Mouse (Mus musculus): ENCODE measurements around the gene Trim32. TPM values are rescaled to one million over a fixed set of nuclear protein-coding genes. Genes with fewer than 3 reads are reported as not detected.

Trim32 gene
- polyA plus RNA-seq (2014; fragmentation: Nextera tagmentation; extraction: Ambion mirVana): 31.0 and 56.2 TPM in 2 replicates

DNA sequence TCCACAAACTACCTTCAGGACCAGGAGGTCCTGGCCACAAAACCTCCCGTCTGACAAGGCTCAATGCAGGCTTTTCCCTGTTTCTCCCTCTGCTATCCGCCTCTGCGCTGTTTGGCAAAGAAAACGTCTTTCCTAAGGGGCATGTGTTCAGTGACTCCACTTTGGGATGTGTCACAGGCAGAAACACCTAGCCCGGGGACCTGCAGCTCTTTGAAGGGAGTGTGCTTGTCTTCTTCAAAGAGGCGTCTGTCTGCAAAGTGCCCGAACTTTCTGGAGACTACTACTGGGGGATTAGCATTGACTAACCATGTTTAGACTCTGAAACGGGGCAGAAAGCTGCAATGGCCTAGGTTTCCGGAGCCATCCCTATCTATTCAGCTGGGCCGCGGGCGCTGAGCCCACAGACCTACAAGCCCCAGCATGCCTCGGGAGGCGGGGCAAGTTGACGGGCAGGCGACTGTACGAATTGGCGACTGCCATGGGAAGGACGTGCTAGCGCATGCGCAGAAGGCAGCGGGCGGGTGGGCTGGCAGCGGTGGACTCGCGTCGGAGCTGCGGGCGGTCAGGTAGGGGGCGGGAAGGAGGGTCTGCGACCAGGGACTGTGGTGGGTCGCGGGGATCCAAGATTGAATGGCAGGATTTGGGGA, at the start of gene Trim32:
TSS of gene Trim32 (plus strand) at position 483 of the 647 bp plus-strand sequence.
- Histone ChIP-seq H3K4me3 (ENCODE audit: low read length) (peak within 1 kb of the TSS; percentile 53), H3K27ac (ENCODE audit: low read depth, low read length) (no peak within 1 kb of the TSS), H3K9ac (ENCODE audit: low read depth, low read length) (peak within 1 kb of the TSS; percentile 50), H3K4me1 (ENCODE audit: control insufficient read depth, insufficient read depth, low read length) (peaks cover 10% of the 10 kb centered on the region), H3K27me3 (ENCODE audit: control insufficient read depth, insufficient read depth, low read length) (no peaks in the 10 kb centered on the region), H3K4me2 (replicated peaks; ENCODE audit: low read depth, low read length) (peak within 1 kb of the TSS; percentile 64), H3K9me3 (ENCODE audit: control insufficient read depth, low read length) (no peaks in the 10 kb centered on the region), H3K36me3 (ENCODE audit: control insufficient read depth, insufficient read depth, low read length) (no peaks in the 10 kb centered on the region)
- 3% methylated on average over 33 of the region's 33 CpGs for WGBS
- ATAC-seq (ENCODE audit: low FRiP score, low TSS enrichment): peak; percentile 98

DNA sequence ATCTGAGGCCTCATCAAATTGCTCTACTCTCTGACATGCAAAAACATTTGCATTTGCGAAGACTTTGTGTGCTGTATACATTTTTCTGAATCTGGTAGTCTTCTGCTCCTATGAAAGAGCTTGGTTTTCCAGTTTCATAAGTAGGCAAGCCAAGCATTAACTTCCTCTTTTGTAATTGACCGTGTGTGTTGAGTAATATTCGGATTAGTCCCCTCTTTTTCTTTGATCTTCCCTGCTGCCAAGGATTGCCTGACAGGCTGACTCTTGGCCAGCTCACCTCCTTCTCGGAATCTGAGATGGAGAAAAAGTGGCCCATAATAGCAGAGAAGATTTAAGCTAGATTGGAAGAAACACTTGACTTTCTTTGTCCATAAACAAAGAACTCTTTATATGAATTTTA, 39.3 kb upstream of the Trim32 start:
- Histone ChIP-seq H3K4me1 (ENCODE audit: control insufficient read depth, insufficient read depth, low read length) (no peaks in the 10 kb centered on the region), H3K9me3 (ENCODE audit: control insufficient read depth, low read length) (no peaks in the 10 kb centered on the region), H3K4me3 (ENCODE audit: low read length) (no peak overlapping the region), H3K27ac (ENCODE audit: low read depth, low read length) (no peak overlapping the region), H3K36me3 (ENCODE audit: control insufficient read depth, insufficient read depth, low read length) (no peaks in the 10 kb centered on the region), H3K27me3 (ENCODE audit: control insufficient read depth, insufficient read depth, low read length) (no peaks in the 10 kb centered on the region), H3K4me2 (replicated peaks; ENCODE audit: low read depth, low read length) (no peak overlapping the region), H3K9ac (ENCODE audit: low read depth, low read length) (no peak overlapping the region)
- ATAC-seq (ENCODE audit: low FRiP score, low TSS enrichment): no peak
- 76% methylated on average over 4 of the region's 4 CpGs for WGBS

DNA sequence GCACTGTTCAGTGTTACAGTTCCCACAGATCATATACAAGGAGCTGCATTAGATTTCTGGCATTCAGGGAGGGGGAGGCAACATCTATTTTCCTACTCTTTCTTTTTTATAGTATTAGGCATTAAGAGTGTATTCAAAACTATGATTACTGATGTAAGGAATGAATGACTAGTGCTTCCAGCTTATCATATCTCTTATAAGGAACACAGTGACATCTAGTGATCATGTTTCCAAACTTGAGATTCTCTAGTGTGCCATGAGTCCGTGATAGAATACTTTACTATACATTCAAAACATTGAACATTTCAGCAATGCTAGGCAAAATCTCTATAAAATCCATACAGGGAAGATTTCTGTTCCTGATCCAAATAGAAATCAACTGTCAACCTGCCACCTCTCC, 24.5 kb upstream of the Trim32 start:
- no peaks in the 10 kb centered on the region for H3K4me1 ChIP-seq (ENCODE audit: control insufficient read depth, insufficient read depth, low read length)
- H3K4me3 ChIP-seq (ENCODE audit: low read length): no peak overlapping the region
- no peak overlapping the region for H3K27ac ChIP-seq (ENCODE audit: low read depth, low read length)
- H3K27me3 ChIP-seq (ENCODE audit: control insufficient read depth, insufficient read depth, low read length): no peaks in the 10 kb centered on the region
- 64% methylated on average over 1 of the region's 1 CpGs for WGBS
- no peaks in the 10 kb centered on the region for H3K36me3 ChIP-seq (ENCODE audit: control insufficient read depth, insufficient read depth, low read length)
- H3K9me3 ChIP-seq (ENCODE audit: control insufficient read depth, low read length): no peaks in the 10 kb centered on the region
- H3K9ac ChIP-seq (ENCODE audit: low read depth, low read length): no peak overlapping the region
- no peak overlapping the region for H3K4me2 ChIP-seq (replicated peaks; ENCODE audit: low read depth, low read length)
- no peak for ATAC-seq (ENCODE audit: low FRiP score, low TSS enrichment)

DNA sequence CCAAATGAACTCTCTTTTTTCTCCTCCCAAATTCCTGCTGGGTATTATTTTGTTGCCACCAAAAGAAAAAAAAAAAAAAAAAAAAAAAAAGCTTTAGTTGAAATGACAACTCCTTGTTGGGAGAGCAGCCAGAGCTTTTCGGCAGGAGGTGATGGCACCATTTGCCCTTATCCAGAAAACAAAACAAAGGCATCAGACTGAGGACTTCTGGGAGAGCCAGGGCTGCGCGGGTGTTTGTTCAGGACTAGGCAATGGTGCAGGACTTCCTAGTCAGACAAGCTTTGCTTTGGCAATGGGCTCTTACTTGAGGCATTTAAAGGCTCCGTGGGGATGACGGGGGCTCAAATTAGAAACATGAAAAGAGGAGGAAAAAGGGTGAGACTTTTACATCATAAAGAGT, 17.8 kb upstream of the Trim32 start:
- 29% methylated on average over 5 of the region's 5 CpGs for WGBS
- no peak overlapping the region for H3K27ac ChIP-seq (ENCODE audit: low read depth, low read length)
- no peak overlapping the region for H3K4me3 ChIP-seq (ENCODE audit: low read length)
- no peak overlapping the region for H3K9ac ChIP-seq (ENCODE audit: low read depth, low read length)
- no peaks in the 10 kb centered on the region for H3K4me1 ChIP-seq (ENCODE audit: control insufficient read depth, insufficient read depth, low read length)
- H3K36me3 ChIP-seq (ENCODE audit: control insufficient read depth, insufficient read depth, low read length): no peaks in the 10 kb centered on the region
- H3K4me2 ChIP-seq (replicated peaks; ENCODE audit: low read depth, low read length): no peak overlapping the region
- ATAC-seq (ENCODE audit: low FRiP score, low TSS enrichment): no peak
- H3K27me3 ChIP-seq (ENCODE audit: control insufficient read depth, insufficient read depth, low read length): no peaks in the 10 kb centered on the region
- no peaks in the 10 kb centered on the region for H3K9me3 ChIP-seq (ENCODE audit: control insufficient read depth, low read length)

DNA sequence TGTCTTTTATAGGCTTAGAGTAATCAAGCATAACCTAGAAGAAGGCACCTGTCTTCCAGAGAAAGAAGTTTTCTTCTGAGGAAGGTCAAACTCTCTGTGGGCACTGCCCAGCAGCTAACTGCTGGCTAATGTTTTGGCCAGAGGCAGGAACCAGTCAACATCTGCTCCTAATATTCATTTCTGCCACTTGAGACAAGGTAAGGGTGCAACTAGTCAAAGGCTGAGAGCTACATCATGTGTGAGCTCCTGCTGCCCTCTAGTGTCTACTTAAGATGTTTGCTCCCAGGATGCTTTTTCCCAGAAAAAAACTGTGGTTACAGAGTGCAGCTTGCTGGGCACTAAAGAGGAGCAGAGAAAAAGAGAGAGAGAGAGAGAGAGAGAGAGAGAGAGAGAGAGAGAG, 15.0 kb upstream of the Trim32 start:
- Histone ChIP-seq H3K9ac (ENCODE audit: low read depth, low read length) (no peak overlapping the region), H3K36me3 (ENCODE audit: control insufficient read depth, insufficient read depth, low read length) (no peaks in the 10 kb centered on the region), H3K4me2 (replicated peaks; ENCODE audit: low read depth, low read length) (no peak overlapping the region), H3K4me1 (ENCODE audit: control insufficient read depth, insufficient read depth, low read length) (no peaks in the 10 kb centered on the region), H3K27ac (ENCODE audit: low read depth, low read length) (no peak overlapping the region), H3K4me3 (ENCODE audit: low read length) (no peak overlapping the region), H3K9me3 (ENCODE audit: control insufficient read depth, low read length) (no peaks in the 10 kb centered on the region), H3K27me3 (ENCODE audit: control insufficient read depth, insufficient read depth, low read length) (no peaks in the 10 kb centered on the region)
- ATAC-seq (ENCODE audit: low FRiP score, low TSS enrichment): peak; percentile 83; the same call in 1 of the 2 replicates

DNA sequence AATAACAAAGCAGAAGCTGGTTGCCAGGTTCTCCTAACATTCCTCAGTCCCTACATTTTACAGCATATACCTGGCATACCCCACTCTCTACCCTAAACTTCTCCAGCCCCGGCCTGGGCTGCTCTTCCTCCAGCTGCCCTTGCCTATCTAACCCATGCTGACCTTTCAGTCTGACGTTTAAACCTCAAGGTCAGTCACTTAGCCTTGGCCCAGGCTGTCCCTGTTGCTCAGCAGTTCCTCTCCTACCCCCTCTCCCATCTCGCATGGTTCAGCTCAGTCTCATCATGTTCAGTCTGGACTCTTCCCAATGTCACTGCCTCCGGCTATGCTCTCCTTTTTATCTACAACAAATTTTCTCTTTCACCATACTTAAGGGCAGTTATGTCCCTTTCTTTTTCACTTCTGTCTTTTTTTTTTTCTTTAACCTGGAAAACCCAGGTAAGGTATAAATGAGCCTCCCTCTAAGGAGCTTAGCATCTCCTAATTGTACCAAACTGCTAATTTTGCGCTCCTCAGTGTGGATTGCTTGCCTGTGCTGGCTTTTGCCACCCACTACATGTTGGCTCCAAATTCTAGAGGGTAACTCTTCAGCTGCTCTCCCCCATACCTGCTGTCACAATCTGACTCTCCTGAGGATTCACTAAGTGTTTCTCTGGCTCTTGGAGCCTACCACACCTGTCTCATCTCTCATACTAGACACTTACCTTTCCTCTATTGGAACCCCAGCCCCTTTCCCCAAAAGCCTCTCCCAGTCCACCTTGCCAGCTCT, 10.0 kb upstream of the Trim32 start:
- Histone ChIP-seq H3K4me2 (replicated peaks; ENCODE audit: low read depth, low read length) (no peak overlapping the region), H3K4me1 (ENCODE audit: control insufficient read depth, insufficient read depth, low read length) (no peaks in the 10 kb centered on the region), H3K9me3 (ENCODE audit: control insufficient read depth, low read length) (no peaks in the 10 kb centered on the region), H3K4me3 (ENCODE audit: low read length) (no peak overlapping the region), H3K27me3 (ENCODE audit: control insufficient read depth, insufficient read depth, low read length) (no peaks in the 10 kb centered on the region), H3K36me3 (ENCODE audit: control insufficient read depth, insufficient read depth, low read length) (no peaks in the 10 kb centered on the region), H3K27ac (ENCODE audit: low read depth, low read length) (no peak overlapping the region), H3K9ac (ENCODE audit: low read depth, low read length) (no peak overlapping the region)
- ATAC-seq (ENCODE audit: low FRiP score, low TSS enrichment): no peak
- 67% methylated on average over 5 of the region's 5 CpGs for WGBS

DNA sequence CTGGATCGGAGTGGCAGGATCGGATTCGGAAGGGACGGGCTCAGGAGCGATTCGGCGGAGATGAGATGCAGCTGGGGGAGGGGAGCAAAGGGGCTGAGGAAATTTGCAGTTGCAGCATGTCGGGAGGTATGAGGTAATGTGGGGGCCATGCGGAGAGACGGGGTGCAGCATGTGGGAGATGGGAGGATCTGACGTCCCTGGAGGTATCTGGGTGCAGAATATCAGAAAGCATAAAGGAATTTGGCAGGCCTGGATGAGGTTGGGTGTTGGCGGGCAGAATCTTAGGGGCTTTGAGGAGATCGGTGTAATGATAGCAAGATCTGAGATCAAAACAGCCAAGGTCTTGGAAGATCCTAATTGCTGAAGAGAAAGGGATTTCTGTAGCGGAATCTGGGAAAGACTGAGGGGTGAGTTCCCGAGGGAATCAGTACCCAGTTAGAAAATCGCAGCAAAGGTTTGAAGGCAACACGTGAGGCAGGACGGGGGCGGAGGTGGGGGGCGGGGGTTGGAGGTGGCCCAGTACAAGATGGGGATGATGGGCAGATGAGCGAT, 441 bp downstream of the Trim32 start:
- peak overlapping the region; percentile 53 for H3K4me3 ChIP-seq (ENCODE audit: low read length)
- H3K4me1 ChIP-seq (ENCODE audit: control insufficient read depth, insufficient read depth, low read length): peaks cover 10% of the 10 kb centered on the region
- WGBS: under 1% methylated on average over 21 of the region's 21 CpGs
- H3K27me3 ChIP-seq (ENCODE audit: control insufficient read depth, insufficient read depth, low read length): no peaks in the 10 kb centered on the region
- H3K4me2 ChIP-seq (replicated peaks; ENCODE audit: low read depth, low read length): peak overlapping the region; percentile 64
- H3K36me3 ChIP-seq (ENCODE audit: control insufficient read depth, insufficient read depth, low read length): no peaks in the 10 kb centered on the region
- H3K27ac ChIP-seq (ENCODE audit: low read depth, low read length): no peak overlapping the region
- ATAC-seq (ENCODE audit: low FRiP score, low TSS enrichment): peak; percentile 82
- H3K9ac ChIP-seq (ENCODE audit: low read depth, low read length): peak overlapping the region; percentile 50
- H3K9me3 ChIP-seq (ENCODE audit: control insufficient read depth, low read length): no peaks in the 10 kb centered on the region

DNA sequence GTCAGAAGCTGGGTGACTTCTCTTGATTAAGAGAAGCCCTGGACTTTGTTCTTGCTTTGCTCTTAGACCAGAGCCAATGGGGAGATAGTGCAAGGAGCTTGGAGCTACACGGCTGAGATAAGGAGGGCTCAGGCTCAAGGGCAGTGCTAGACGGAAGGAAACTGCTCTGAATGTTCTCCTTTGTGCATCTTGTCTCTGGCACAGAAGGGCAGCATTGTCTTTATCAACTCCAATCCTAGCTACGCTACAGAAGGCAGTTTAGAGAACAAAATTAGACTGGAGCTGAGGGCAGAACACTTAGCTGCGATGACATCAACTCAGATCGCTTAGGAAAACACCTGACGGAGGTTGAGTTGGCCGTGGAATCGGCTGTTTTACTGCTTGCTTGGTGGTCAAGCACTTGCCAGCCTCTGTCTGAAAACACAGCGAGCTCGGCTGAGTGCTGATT, 2.4 kb downstream of the Trim32 start:
- Histone ChIP-seq H3K27me3 (ENCODE audit: control insufficient read depth, insufficient read depth, low read length) (no peaks in the 10 kb centered on the region), H3K4me1 (ENCODE audit: control insufficient read depth, insufficient read depth, low read length) (peaks cover 10% of the 10 kb centered on the region), H3K27ac (ENCODE audit: low read depth, low read length) (no peak overlapping the region), H3K4me2 (replicated peaks; ENCODE audit: low read depth, low read length) (no peak overlapping the region), H3K9ac (ENCODE audit: low read depth, low read length) (no peak overlapping the region), H3K36me3 (ENCODE audit: control insufficient read depth, insufficient read depth, low read length) (no peaks in the 10 kb centered on the region), H3K4me3 (ENCODE audit: low read length) (no peak overlapping the region), H3K9me3 (ENCODE audit: control insufficient read depth, low read length) (no peaks in the 10 kb centered on the region)
- no peak for ATAC-seq (ENCODE audit: low FRiP score, low TSS enrichment)
- WGBS: 90% methylated on average over 10 of the region's 10 CpGs

DNA sequence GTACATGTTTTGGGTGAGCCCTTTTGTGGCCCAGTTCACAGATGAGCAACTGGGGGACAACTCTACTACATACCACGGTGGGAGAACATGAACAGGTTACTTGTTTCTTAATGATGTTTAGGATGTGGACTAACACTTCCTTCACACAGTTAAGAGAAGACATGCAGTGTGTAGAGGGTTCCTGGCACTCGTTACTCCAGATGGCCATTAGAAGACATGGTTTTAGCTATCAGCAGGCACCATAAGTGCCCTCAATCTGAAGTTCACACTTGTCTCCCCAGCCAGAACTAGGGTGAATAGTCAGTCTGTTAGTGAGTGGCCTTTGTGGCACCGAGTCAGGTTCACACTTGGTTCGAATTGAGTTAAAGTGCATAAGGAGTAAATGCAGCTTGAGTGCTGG, 3.3 kb downstream of the Trim32 start:
- no peak for ATAC-seq (ENCODE audit: low FRiP score, low TSS enrichment)
- Histone ChIP-seq H3K4me3 (ENCODE audit: low read length) (no peak overlapping the region), H3K4me1 (ENCODE audit: control insufficient read depth, insufficient read depth, low read length) (peaks cover 10% of the 10 kb centered on the region), H3K27ac (ENCODE audit: low read depth, low read length) (no peak overlapping the region), H3K4me2 (replicated peaks; ENCODE audit: low read depth, low read length) (no peak overlapping the region), H3K9ac (ENCODE audit: low read depth, low read length) (no peak overlapping the region), H3K9me3 (ENCODE audit: control insufficient read depth, low read length) (no peaks in the 10 kb centered on the region), H3K36me3 (ENCODE audit: control insufficient read depth, insufficient read depth, low read length) (peaks cover 2% of the 10 kb centered on the region), H3K27me3 (ENCODE audit: control insufficient read depth, insufficient read depth, low read length) (no peaks in the 10 kb centered on the region)
- 90% methylated on average over 4 of the region's 4 CpGs for WGBS

All from kidney, embryonic 14.5 days (tissue).